Mouse (Mus musculus) c-Kit-negative CD71-positive TER-119-positive erythroid progenitor cells, embryonic 14.5 days (primary cell): ENCODE data around the gene Klhdc2.

Experiments
- DNase-seq: peaks from one replicate; pipeline ENCODE4 v3.0.0-alpha.2; 2013; ENCODE audit warnings: low read depth, low spot score

The Klhdc2 gene

GRCm38 (mm10) chr12:69300391-69300790 is 3.9 kb downstream of the Klhdc2 start:
- DNase-seq: no peak

GRCm38 (mm10) chr12:69302171-69302570 is 5.7 kb downstream of the Klhdc2 start:
- DNase-seq: no peak

- no peak for DNase-seq
These were observed 7.6 kb downstream of the Klhdc2 start for GRCm38 (mm10) chr12:69304051-69304450.

- no peak for DNase-seq
These were observed 9.9 kb downstream of the Klhdc2 start for GRCm38 (mm10) chr12:69306333-69306732.

- DNase-seq: no peak
These were observed 13.2 kb downstream of the Klhdc2 start for GRCm38 (mm10) chr12:69309659-69310058.

GRCm38 (mm10) chr12:69318431-69318830 is 21.9 kb downstream of the Klhdc2 start:
- no peak for DNase-seq

- DNase-seq: no peak
These were observed 34.7 kb downstream of the Klhdc2 start for GRCm38 (mm10) chr12:69331187-69331586.

GRCm38 (mm10) chr12:69332147-69332546 is 35.7 kb downstream of the Klhdc2 start:
- no peak for DNase-seq

- peak; percentile 34 for DNase-seq
These were observed 37.1 kb downstream of the Klhdc2 start for GRCm38 (mm10) chr12:69333547-69333946.

GRCm38 (mm10) chr12:69349928-69350327 is 53.4 kb downstream of the Klhdc2 start:
- DNase-seq: no peak

GRCm38 (mm10) chr12:69351685-69352084 is 55.2 kb downstream of the Klhdc2 start:
- no peak for DNase-seq

GRCm38 (mm10) chr12:69356546-69357299 is 60.2 kb downstream of the Klhdc2 start, which contains the start of gene Nemf:
Gene Nemf (minus strand): TSS chr12:69357165.
- DNase-seq: peak; percentile 86

GRCm38 (mm10) chr12:69357300-69357646 is 60.8 kb downstream of the Klhdc2 start:
- no peak for DNase-seq
